Mouse (Mus musculus) T-cell, adult 66 days (primary cell): ENCODE results near the gene Olfr535. TPM values are rescaled to one million over a fixed set of nuclear protein-coding genes. Genes with fewer than 3 reads are reported as not detected.

ENCODE experiments used
- total RNA-seq, 2 experiments: library from RNA; stranded (reverse); gene quantifications; 3 replicates in 1 of 2; 4 replicates in 1 of 2; pipeline ENCODE4 v1.2.4; 2023

Gene Olfr535
- not detected for total RNA-seq

DNA sequence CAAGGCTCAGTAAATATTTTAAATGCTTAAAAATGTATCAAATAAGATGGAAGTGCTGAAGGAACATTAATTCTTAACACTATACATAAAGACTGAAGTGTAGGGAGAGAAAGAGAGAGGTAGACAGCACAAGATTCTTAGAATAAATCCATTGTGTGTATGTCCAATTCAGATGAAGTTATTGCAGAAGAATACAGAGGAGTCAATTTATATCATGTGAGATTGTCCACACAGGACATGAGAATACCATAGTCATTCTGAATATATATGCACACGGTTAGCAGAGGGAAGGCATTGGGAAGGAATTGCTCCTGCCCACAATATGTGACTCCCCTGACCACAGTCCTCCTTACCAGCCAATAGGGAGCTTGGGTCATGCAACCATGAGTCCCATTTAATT is at the start of gene Olfr535:
Olfr535 (plus strand) TSS at position 301 of the 400 bp plus-strand sequence.

DNA sequence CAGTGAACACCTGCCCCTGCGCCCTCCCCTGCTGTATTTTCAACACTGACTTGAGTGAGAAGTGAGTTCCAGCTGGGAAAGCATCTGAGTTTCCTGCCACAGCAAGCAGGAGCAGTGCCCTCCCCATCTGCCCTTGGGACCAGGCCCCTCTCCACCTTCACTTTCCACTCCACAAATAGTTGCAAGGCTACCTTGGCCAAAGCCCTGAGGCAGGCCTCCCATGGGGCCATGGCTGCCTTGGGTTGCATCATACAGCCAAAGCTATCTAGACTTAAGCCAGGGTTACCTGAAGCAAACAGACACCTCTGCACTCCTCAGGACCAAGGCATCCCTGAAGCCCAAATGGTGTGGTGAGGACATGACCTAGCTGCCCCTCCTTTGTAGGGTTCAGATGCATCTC is 20.9 kb upstream of the Olfr535 start, which contains the start of gene Olfr533:
Olfr533 (plus strand) TSS at position 301 of the 400 bp plus-strand sequence.

DNA sequence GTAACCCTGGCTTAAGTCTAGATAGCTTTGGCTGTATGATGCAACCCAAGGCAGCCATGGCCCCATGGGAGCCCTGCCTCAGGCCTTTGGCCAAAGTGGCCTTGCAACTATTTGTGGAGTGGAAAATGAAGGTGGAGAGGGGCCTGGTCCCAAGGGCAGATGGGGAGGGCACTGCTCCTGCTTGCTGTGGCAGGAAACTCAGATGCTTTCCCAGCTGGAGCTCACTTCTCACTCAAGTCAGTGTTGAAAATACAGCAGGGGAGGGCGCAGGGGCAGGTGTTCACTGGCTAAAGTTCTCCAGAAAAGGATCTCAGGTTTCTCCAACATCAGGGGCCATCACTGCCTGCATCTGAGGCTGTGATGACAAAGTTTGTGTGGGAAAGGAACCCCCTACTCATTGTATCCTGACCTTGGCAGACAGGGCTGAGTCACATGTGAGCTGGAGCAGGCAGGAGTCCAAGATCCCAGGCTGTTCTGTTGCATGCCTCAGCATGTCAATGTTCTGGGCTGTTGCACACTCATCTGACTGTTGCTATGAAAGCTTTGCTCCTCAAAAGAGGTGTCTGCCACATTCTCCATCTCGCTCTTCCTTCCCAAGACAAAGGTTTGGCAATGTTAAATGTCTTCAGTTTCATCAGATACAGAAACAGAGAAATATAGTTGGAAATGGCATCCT is 23.5 kb downstream of the Olfr535 start, which contains the start of gene Olfr536:
Olfr536 (minus strand) TSS at position 51 of the 676 bp plus-strand sequence.

Other genes with a start within 250 kb of the Olfr535 start
- 1 to 10 TPM; 3.6 to 4.5 TPM for gene 5830411N06Rik, start 236.9 kb upstream of the Olfr535 start, total RNA-seq
- gene Olfr525, start 163.4 kb upstream of the Olfr535 start, total RNA-seq = not detected
- gene Olfr527, start 150.2 kb upstream of the Olfr535 start, total RNA-seq = not detected
- gene Olfr60, start 122.5 kb upstream of the Olfr535 start, total RNA-seq = not detected
- gene Olfr530, start 107.9 kb upstream of the Olfr535 start, total RNA-seq = not detected
- gene Olfr531, start 81.3 kb upstream of the Olfr535 start, total RNA-seq = not detected
- gene Olfr532, start 62.6 kb upstream of the Olfr535 start, total RNA-seq = not detected
- gene Olfr533, start 20.8 kb upstream of the Olfr535 start, total RNA-seq = not detected
- not detected for gene Olfr536, start 23.2 kb downstream of the Olfr535 start, total RNA-seq
- not detected for gene Olfr538, start 83.7 kb downstream of the Olfr535 start, total RNA-seq
- not detected for gene Olfr46, start 117.1 kb downstream of the Olfr535 start, total RNA-seq
- not detected for gene Olfr61, start 144.8 kb downstream of the Olfr535 start, total RNA-seq
- gene Olfr53, start 162.2 kb downstream of the Olfr535 start, total RNA-seq = not detected
- not detected for gene Olfr539, start 175.7 kb downstream of the Olfr535 start, total RNA-seq
- not detected for gene Olfr45, start 197.7 kb downstream of the Olfr535 start, total RNA-seq
- not detected for gene Olfr541, start 213.1 kb downstream of the Olfr535 start, total RNA-seq